Mouse (Mus musculus) mouse embryonic stem cell (cell line): Measurements from ENCODE around the gene Gmip.

Experiments
- in situ Hi-C, 2 experiments: fragments of 300-500 bp; cut with MboI; formaldehyde crosslinking; loops; 1 replicate in 1 of 2; 3 replicates in 1 of 2; pipeline ENCODE4 v1.14.3; 2019 to 2020; ENCODE audit warnings: low sequenced_read_pairs in 2 of 2, low pct_unique_long_range_greater_than_20kb in 1 of 2, mixed read lengths in 1 of 2; ENCODE audit not compliant: unreplicated experiment in 1 of 2

Gmip gene

DNA sequence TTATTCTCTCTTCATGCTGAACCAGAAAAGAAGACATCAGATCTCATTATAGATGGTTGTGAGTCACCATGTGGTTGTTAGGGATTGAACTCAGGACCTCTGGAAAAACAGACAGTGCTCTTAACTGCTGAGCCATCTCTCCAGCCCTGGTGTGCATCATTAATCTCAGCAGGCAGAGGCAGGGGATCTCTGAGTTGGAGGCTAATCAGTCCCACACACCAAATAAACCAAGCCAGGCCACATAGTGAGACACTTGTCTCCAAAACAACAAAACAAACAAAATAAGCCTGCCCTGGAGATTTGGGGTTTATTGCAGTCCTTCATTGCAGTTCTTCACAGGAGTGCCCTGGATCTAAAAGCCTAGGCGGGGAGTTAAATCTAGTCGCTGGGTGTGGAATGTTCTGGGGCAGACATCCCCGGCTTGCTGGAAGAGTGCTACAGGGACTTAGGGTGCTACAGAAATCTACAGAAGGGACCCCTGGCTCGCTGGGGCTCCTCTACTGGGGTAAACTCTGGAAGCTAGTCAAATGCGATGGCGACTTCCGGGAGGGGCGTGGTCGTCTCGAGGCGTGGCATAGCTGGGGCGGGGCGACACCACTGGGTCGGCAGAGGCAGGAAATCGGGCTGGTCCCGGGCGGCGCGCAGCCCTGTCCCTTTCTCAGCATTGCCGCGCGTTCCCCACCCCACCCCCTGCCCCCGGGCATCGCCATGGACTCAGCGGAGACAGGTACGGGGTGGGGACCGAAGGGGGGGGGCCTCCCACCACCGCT lies at the start of gene Gmip:
TSS of gene Gmip (plus strand) at position 586 of the 770 bp plus-strand sequence.
- in situ Hi-C loops: no loop called here

DNA sequence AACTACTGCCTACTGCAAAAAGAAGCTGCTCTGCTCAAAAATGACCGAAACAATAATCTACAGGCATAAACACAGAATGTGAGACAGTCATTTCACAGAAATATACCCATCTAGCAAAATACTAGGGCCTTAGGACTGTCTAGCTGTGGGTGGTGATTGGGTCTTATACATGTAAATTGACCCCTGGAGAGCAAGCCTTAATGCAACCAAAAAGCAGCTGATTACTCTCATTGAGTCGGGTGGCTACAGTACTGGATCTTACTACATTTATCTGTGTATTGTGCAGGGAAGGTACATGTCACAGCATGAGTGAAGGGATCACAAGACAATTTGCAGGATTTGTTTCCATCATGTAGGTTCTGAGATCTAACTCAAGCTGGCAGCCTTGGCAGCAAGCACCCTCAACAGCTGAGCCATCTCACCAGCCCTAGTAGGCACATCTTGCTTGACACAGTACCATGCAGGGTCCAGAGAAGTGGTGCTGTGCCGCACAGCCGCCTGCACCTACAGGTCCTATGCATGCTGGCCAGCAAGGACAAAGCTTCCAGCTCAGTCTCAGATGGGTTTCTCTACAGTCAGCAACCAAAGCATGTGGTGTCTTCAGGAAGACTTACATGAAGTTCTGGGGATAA lies 46.5 kb upstream of the Gmip start:
- in situ Hi-C loops: no loop called here

DNA sequence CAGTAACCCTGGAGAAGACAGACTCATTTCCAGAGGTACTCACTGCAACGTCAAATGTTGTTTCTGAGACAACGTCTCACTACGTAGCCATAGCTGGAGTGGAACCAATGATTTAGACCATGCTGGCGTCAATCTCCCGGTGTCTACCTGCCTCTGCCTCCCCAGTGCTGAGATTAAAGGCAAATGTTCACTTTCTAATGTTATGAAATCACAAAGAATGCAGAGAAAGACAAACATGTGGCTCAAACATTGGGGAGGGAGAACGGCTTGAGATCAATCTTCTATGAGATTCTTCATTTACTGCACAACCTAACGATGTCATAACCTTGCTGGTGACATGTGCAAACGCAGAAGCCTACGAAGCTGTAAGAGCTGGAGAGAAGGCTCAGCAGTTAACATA lies 37.3 kb upstream of the Gmip start:
- in situ Hi-C loops: no loop called here

GRCm38 (mm10) chr8:69772106-69772505 lies 36.4 kb upstream of the Gmip start:
- in situ Hi-C loops: no loop called here

- in situ Hi-C loops: no loop called here
Measured at GRCm38 (mm10) chr8:69774503-69775148, 33.9 kb upstream of the Gmip start, which contains the start of gene Gm20422. TSS of gene Gm20422 (minus strand) at chr8:69774886.

DNA sequence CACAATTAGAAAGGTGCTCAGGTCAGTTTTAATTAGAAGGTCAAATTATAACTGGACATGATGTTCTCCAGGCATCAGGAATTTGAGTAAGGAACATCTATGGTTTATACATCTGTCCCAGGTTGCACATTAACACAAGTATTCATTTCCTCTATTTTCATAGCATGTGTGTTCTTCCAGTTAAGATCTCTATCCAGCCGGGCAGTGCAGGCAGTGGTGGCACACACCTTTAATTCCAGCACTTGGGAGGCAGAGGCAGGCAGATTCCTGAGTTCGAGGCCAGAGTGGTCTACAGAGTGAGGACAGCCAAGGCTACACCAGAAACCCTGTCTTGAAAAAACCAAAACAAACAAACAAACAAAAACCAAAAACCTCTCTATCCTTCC lies 33.3 kb upstream of the Gmip start:
- in situ Hi-C loops: no loop called here

GRCm38 (mm10) chr8:69777111-69777510 lies 31.4 kb upstream of the Gmip start:
- in situ Hi-C loops: no loop called here

DNA sequence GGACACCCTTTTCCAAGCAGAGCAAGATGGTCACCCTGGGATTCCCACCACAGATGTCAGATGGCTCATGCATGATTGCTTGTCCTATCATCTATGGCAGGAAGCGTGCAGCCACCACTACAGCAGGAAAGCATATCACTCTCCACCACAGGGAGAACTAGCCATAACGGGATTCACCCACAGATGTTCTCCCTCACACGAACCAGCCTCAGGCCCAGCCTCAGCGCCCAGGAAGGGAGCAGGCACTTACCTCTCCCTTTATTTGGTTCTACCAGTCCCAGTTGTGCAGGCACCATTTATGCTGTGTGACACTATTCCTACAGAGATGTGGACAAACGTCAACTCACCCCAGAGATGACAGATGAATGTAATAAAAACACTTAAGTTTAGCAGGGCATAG lies 19.4 kb upstream of the Gmip start:
- in situ Hi-C loops: no loop called here

GRCm38 (mm10) chr8:69789731-69790130 lies 18.7 kb upstream of the Gmip start:
- in situ Hi-C loops: no loop called here

DNA sequence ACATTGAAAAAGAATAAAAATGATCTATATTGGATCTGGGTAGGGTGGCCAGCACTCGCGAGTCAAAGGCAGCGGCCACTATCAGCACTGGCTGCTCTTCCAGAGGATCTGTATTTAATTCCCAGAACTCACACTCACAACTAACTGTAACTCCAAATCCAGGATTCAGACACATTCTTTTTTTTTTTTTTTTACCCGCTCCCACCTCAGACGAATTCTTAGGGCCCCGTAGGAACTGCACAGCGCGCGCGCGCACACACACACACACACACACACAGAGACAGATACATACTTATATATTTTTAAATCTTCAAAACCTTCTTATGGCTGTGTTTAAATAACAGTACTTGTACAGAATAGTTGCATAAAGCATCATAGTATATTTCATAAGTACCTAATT lies 18.1 kb upstream of the Gmip start:
- in situ Hi-C loops: no loop called here

DNA sequence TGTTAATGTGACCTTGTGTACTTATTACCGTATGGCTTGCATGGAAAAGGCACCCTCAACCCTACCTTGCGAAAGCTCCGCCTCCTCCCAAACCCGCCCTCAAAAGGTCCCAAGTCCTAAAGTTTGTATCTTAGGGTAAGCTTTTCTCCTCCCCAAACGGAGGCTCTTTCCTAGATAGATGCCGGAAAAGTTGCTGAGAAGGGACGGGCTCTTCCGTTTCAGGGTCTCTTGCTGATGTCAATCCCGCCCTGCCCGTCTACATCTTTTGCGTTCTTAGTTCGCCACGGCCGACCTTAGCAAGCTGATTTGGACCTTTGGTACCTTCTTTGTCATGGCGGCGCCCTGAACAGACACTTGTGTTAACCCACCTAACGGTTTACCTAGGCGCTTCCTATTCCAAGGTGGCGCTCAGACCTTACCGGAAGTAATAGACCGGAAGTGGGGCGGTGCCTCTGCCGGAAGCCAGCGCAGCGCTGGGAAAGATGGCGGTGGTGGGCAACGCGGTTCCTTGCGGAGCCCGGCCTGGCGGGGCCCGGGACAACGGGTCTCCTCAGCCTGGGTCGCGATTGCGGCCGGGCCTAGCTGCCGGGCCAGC lies 17.6 kb upstream of the Gmip start, which contains the start of the genes Atp13a1 and Zfp866:
TSS of gene Atp13a1 (plus strand) at position 391 of the 595 bp plus-strand sequence.
TSS of gene Zfp866 (minus strand) at position 406 of the 595 bp plus-strand sequence.
- in situ Hi-C loops: no loop called here

GRCm38 (mm10) chr8:69791415-69792068 lies 16.9 kb upstream of the Gmip start:
- in situ Hi-C loops: no loop called here

DNA sequence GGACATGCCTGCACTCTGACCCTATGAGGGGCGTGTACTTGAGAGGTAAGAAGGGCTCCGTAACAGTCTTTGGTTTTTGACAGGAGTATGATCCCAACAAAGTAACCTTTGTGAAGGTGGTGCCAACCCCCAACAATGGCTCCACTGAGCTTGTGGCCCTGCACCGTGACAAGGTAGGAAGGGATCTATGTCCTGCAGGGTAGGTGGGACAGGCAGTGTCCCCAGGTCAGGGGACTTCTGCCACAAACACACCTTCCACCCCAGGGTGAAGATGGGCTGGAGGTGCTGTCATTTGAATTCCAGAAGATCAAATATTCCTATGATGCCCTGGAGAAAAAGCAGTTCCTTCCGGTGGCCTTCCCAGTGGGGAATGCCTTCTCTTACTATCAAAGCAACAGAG lies 14.8 kb upstream of the Gmip start:
- in situ Hi-C loops: no loop called here

- in situ Hi-C loops: no loop called here
Measured at GRCm38 (mm10) chr8:69794096-69794495, 14.4 kb upstream of the Gmip start.

GRCm38 (mm10) chr8:69794901-69795300 lies 13.6 kb upstream of the Gmip start:
- in situ Hi-C loops: no loop called here

DNA sequence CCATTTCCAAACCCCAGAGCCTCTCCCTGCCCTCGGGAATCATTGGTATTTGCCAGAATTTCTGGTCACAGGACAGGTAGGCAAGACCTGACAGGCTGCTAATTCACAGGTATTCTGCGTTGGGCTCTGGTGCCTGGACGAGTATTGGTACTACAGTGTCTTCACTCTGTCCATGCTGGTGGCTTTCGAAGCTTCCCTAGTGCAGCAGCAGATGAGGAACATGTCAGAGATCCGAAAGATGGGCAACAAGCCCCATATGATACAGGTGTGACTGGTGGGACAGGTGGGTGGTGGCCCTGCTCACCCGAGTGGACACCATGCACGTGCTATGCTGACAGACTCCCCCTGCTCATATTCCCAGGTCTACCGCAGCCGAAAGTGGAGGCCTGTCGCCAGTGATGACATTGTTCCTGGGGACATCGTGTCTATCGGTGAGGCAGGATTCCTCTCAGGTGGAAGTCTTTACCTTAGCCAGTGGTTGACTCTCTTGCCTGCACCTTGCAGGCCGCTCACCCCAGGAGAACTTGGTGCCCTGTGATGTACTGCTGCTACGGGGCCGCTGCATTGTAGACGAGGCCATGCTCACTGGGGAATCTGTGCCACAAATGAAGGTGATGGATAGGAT lies 11.6 kb upstream of the Gmip start:
- in situ Hi-C loops: no loop called here

DNA sequence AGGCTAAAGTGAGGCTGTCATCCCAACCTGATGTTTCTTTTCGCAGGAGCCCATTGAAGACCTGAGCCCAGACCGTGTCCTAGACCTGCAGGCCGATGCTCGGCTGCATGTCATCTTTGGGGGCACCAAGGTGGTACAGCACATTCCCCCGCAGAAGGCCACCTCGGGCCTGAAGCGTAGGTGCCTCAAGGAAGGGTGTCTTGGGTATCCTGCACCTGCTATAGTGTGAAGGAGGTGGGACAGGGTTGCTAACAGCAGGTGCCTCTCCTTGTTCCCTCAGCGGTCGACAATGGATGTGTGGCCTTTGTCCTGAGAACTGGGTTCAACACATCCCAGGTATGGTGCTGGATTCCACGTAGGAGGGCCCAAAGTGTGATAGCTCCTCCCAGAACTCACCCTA lies 10.8 kb upstream of the Gmip start:
- in situ Hi-C loops: no loop called here

DNA sequence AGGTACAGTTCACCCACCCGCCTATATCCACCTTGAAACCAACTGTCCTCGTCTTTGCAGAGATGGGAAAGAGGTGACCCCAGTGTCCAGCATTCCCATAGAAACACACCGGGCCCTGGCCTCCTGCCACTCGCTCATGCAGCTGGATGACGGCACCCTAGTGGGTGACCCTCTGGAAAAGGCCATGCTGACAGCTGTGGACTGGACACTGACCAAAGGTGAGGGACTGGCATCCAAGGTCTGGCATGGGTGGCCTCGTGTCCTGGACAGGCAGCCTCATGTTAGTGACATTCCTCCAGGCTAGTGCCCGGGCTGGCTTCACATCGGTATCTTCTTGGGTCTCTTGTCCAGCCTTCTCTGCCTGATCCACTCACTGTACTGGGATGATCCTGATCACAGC lies 9.2 kb upstream of the Gmip start:
- in situ Hi-C loops: no loop called here
